Mouse (Mus musculus): ENCODE data around the gene Tpte.
A peak's percentile ranks its signal among the peaks of the same experiment; 100 is the strongest.

Tpte gene

GRCm38 (mm10) chr8:22380934-22381333 lies 97.7 kb downstream of the Tpte start:
- DNase-seq (ENCODE audit: low read depth) = no peak

- no peak for DNase-seq (ENCODE audit: low read depth)
Measured at GRCm38 (mm10) chr8:22382824-22383595, 99.8 kb downstream of the Tpte start.

- DNase-seq (ENCODE audit: low read depth) = no peak
Measured at GRCm38 (mm10) chr8:22385158-22385557, 101.9 kb downstream of the Tpte start.

- no peak for DNase-seq (ENCODE audit: low read depth)
Measured at GRCm38 (mm10) chr8:22389874-22390273, 106.6 kb downstream of the Tpte start.

- DNase-seq (ENCODE audit: low read depth) = no peak
Measured at GRCm38 (mm10) chr8:22390766-22391463, 107.7 kb downstream of the Tpte start.

GRCm38 (mm10) chr8:22394471-22394870 lies 111.2 kb downstream of the Tpte start:
- no peak for DNase-seq (ENCODE audit: low read depth)

GRCm38 (mm10) chr8:22395256-22395655 lies 112.0 kb downstream of the Tpte start:
- DNase-seq (ENCODE audit: low read depth) = no peak

- DNase-seq (ENCODE audit: low read depth) = no peak
Measured at GRCm38 (mm10) chr8:22397811-22398141, 114.5 kb downstream of the Tpte start.

- peak; percentile 93 for DNase-seq (ENCODE audit: low read depth)
Measured at GRCm38 (mm10) chr8:22398142-22398951, 115.1 kb downstream of the Tpte start, which contains the start of gene Slc25a15. Gene Slc25a15, minus strand, starts transcription at chr8:22398597.

GRCm38 (mm10) chr8:22399285-22399880 lies 116.1 kb downstream of the Tpte start:
- DNase-seq (ENCODE audit: low read depth) = peak; percentile 24

- DNase-seq (ENCODE audit: low read depth) = no peak
Measured at GRCm38 (mm10) chr8:22400593-22400992, 117.4 kb downstream of the Tpte start.

GRCm38 (mm10) chr8:22403235-22403634 lies 120.0 kb downstream of the Tpte start:
- DNase-seq (ENCODE audit: low read depth) = no peak

- DNase-seq (ENCODE audit: low read depth) = peak; percentile 63
Measured at GRCm38 (mm10) chr8:22405733-22406132, 122.5 kb downstream of the Tpte start.

GRCm38 (mm10) chr8:22410688-22411281 lies 127.5 kb downstream of the Tpte start:
- DNase-seq (ENCODE audit: low read depth) = no peak

- peak; percentile 83 for DNase-seq (ENCODE audit: low read depth)
Measured at GRCm38 (mm10) chr8:22411282-22411702, 128.1 kb downstream of the Tpte start, which contains the start of gene Mrps31. Gene Mrps31, plus strand, starts transcription at chr8:22411361.

- DNase-seq (ENCODE audit: low read depth) = peak; percentile 19
Measured at GRCm38 (mm10) chr8:22411971-22412370, 128.7 kb downstream of the Tpte start.

Data from naive thymus-derived CD4-positive, alpha-beta T cell, adult 2 months (primary cell).